Comparison of ENCODE assay signal across 26 mouse cellular contexts in the genomic region with DNA sequence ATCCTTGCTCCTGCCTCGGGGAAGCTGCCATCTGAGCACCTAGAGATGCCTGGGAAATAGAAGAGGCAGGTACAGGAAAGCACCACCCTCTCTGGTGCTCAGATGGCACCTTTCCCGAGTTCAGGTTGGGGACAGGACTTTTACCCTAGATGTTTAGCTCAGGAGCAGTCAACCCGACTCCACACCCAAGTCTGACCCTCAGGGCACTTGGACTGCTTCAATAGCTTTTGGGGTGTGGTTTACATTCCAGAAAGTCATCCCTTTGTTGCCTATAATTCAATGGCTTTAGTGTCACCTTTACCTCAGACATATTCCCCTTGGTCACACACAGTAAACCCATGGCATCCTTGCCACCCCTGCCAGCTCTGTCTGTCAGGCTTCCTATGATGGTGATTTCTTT.
"Had no signal": no experiment of that assay in that cellular context is flagged by ENCODE, and none has a peak within 500 bp of the region (broad histone marks: within the 10 kb centered on the region; RNA-seq: fewer than 3 reads in every experiment).

No protein-coding gene starts in this region.

- H3K4me1 ChIP-seq: hindbrain, embryonic 13.5 days; hindbrain, embryonic 15.5 days; limb, embryonic 10.5 days; limb, embryonic 12.5 days; liver, embryonic 13.5 days; liver, embryonic 15.5 days had no signal

- DNase-seq: gastrocnemius, adult 2 months; gastrocnemius, postnatal 10 days; gastrocnemius, postnatal 25 days; heart, adult 18-20 months; heart, postnatal 14 days; heart, postnatal 36 days; kidney, adult 18-20 months; kidney, adult 8-10 months; kidney, postnatal 14 days; kidney, postnatal 36 days; liver; liver, embryonic 13.5 days had no signal

- H3K4me2 ChIP-seq: heart, embryonic 13.5 days; heart, embryonic 15.5 days; hindbrain, embryonic 13.5 days; hindbrain, embryonic 15.5 days; limb, embryonic 12.5 days; liver, embryonic 11.5 days; liver, embryonic 13.5 days; liver, embryonic 15.5 days had no signal

- H3K9me3 ChIP-seq: heart, embryonic 10.5 days; heart, embryonic 13.5 days; heart, embryonic 15.5 days; hindbrain, embryonic 13.5 days; hindbrain, embryonic 15.5 days; limb, embryonic 10.5 days; limb, embryonic 12.5 days; liver, embryonic 13.5 days; liver, embryonic 15.5 days had no signal

- ATAC-seq: hindbrain, postnatal 0 days; intestine, postnatal 0 days had no signal

- H3K9ac ChIP-seq: heart, embryonic 13.5 days; heart, embryonic 15.5 days; hindbrain, embryonic 13.5 days; hindbrain, embryonic 15.5 days; limb, embryonic 12.5 days; liver, embryonic 13.5 days; liver, embryonic 15.5 days had no signal

- H3K36me3 ChIP-seq: heart, embryonic 10.5 days; heart, embryonic 13.5 days; heart, embryonic 15.5 days; hindbrain, embryonic 13.5 days; hindbrain, embryonic 15.5 days; limb, embryonic 10.5 days; limb, embryonic 12.5 days; liver, embryonic 13.5 days; liver, embryonic 15.5 days had no signal

- H3K27ac ChIP-seq: gastrocnemius, adult 2 months; heart, embryonic 10.5 days; heart, embryonic 13.5 days; heart, embryonic 15.5 days; hindbrain, embryonic 13.5 days; hindbrain, embryonic 15.5 days; hindbrain, postnatal 0 days; kidney, postnatal 0 days; layer of hippocampus, adult 2 months; left cerebral cortex, adult 2 months; limb, embryonic 10.5 days; limb, embryonic 12.5 days; liver, embryonic 13.5 days; liver, embryonic 15.5 days had no signal

- H3K4me3 ChIP-seq: gastrocnemius, adult 2 months; heart, embryonic 10.5 days; heart, embryonic 13.5 days; heart, embryonic 15.5 days; hindbrain, embryonic 13.5 days; hindbrain, embryonic 15.5 days; layer of hippocampus, adult 2 months; left cerebral cortex, adult 2 months; limb, embryonic 10.5 days; limb, embryonic 12.5 days; liver, embryonic 13.5 days; liver, embryonic 15.5 days had no signal

- H3K27me3 ChIP-seq: heart, embryonic 13.5 days; heart, embryonic 15.5 days; hindbrain, embryonic 13.5 days; hindbrain, embryonic 15.5 days; limb, embryonic 12.5 days; liver, embryonic 13.5 days; liver, embryonic 15.5 days had no signal
